Mouse (Mus musculus) heart, postnatal 25 days (tissue): ENCODE results near the gene Mettl2. TPM values are rescaled to one million over a fixed set of nuclear protein-coding genes. Genes with fewer than 3 reads are reported as not detected.

ENCODE experiments used
- total RNA-seq, 2 experiments: library from RNA; stranded (reverse); gene quantifications; 2 replicates each; pipeline ENCODE4 v1.2.3; 2021

Mettl2 gene
- total RNA-seq, 2 experiments from 2014 or later, result 9.7 to 10.3 TPM

Other genes with a start within 250 kb of the Mettl2 start
- not detected for gene Efcab3, start 62.8 kb upstream of the Mettl2 start, total RNA-seq
- not detected for gene Gm10842, start 20.5 kb downstream of the Mettl2 start, total RNA-seq
- gene Tlk2, start 52.4 kb downstream of the Mettl2 start, total RNA-seq, result 10 to 100 TPM; 38.7 to 44.2 TPM
- 10 to 100 TPM; 20.9 to 23.4 TPM for gene Mrc2, start 166.2 kb downstream of the Mettl2 start, total RNA-seq